Mouse (Mus musculus): ENCODE measurements around the gene Clmp. TPM values are rescaled to one million over a fixed set of nuclear protein-coding genes. Genes with fewer than 3 reads are reported as not detected.

Gene Clmp
- total and polyA plus RNA-seq, 3 experiments: 2.8 to 5.5 (median 4.4) TPM

DNA sequence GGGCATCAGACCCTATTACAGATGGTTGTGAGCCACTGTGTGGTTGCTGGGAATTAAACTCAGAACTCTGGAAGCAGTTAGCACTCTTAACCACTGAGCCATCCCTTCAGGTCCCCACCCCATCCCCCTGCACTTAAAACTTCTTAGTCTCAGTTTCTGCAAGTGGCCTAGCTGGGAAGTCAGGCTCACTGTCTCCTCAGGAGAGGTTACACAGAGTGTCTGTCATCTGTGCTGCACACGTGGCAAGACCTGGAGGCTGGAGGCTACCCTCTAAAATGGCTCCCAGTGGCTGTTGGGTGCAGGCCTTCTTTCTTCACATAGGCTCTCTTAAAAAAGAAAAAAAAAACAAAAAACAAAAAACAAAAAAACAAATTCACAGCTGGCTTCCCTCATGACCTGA is 90.3 kb downstream of the Clmp start:
- intact Hi-C loops (cut with DNase I): no loop called here
- no peak for DNase-seq
- 57% methylated on average over 1 of the region's 1 CpGs for WGBS
- no peak overlapping the region for H3K4me3 ChIP-seq
- no peaks in the 10 kb centered on the region for H3K27me3 ChIP-seq (ENCODE audit: control insufficient read depth, insufficient read depth, low read length)
- H3K36me3 ChIP-seq (ENCODE audit: control insufficient read depth, insufficient read depth, low read length): peaks cover 2% of the 10 kb centered on the region
- H3K27ac ChIP-seq: peak overlapping the region; percentile 61
- H3K9ac ChIP-seq (ENCODE audit: low read depth, low read length): no peak overlapping the region
- peaks cover 11% of the 10 kb centered on the region for H3K4me1 ChIP-seq (ENCODE audit: control insufficient read depth, insufficient read depth, low read length)
- TF ChIP-seq POLR2A (IDR thresholded peaks at IDR 0.05; ENCODE audit: insufficient read depth, low read depth, low read length) (no peak), CTCF (IDR thresholded peaks at IDR 0.05) (0 out of 2 replicates have a peak, but pooled peaks have one; percentile 3)
- no peaks in the 10 kb centered on the region for H3K79me2 ChIP-seq (replicated peaks; ENCODE audit: control insufficient read depth, insufficient read depth, low read length)

DNA sequence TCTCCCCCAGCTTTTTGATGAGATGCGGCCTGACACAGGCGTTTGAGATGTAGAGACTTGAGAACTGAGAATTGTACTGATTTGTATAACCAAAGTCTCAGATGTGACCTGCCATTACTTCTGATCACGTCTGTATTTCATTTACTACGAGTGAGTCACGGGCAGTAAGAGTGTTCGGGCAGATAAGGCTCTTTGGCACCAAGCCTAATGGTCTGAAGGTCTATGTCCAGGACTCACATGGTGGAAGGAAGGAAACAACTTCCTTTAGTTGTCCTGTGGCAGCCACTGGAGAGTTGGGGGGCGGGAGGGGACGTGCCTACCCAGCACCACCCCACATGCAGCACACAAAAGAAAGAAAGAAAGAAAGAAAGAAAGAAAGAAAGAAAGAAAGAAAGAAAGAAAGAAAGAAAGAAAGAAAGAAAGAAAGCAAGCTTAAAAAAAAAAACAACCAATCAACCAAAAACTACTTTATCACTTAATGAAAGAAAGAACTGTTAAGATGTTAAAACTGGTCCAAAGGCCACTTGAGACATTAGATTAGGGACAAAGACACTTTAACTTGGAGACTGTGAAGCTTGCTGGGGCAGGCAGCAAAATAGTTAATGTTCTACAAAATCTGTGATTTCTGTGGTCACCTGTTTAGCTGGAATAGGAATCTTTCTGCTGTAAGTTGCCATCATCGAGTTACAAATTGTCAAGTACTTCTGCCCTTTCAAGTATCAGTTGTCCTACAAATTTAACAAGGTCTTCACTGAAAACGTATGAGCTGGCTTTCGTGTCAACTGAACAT is 90.9 kb downstream of the Clmp start:
- peak overlapping the region; percentile 61 for H3K27ac ChIP-seq
- 35% methylated on average over 11 of the region's 11 CpGs for WGBS
- no peaks in the 10 kb centered on the region for H3K27me3 ChIP-seq (ENCODE audit: control insufficient read depth, insufficient read depth, low read length)
- no peak overlapping the region for H3K9ac ChIP-seq (ENCODE audit: low read depth, low read length)
- TF ChIP-seq POLR2A (IDR thresholded peaks at IDR 0.05; ENCODE audit: insufficient read depth, low read depth, low read length): peak; percentile 43; the same call in 1 of the 2 replicates
- no peak for TF ChIP-seq CTCF (IDR thresholded peaks at IDR 0.05)
- TF ChIP-seq EP300 (IDR thresholded peaks at IDR 0.05; ENCODE audit: insufficient read depth, low read depth, low read length): peak; percentile 80
- intact Hi-C loops (cut with DNase I): no loop called here
- peaks cover 13% of the 10 kb centered on the region for H3K4me1 ChIP-seq (ENCODE audit: control insufficient read depth, insufficient read depth, low read length)
- peak in 1 of 2 experiments; percentile 57 for DNase-seq
- peaks cover 3% of the 10 kb centered on the region for H3K36me3 ChIP-seq (ENCODE audit: control insufficient read depth, insufficient read depth, low read length)
- no peak overlapping the region for H3K4me3 ChIP-seq
- H3K79me2 ChIP-seq (replicated peaks; ENCODE audit: control insufficient read depth, insufficient read depth, low read length): no peaks in the 10 kb centered on the region

DNA sequence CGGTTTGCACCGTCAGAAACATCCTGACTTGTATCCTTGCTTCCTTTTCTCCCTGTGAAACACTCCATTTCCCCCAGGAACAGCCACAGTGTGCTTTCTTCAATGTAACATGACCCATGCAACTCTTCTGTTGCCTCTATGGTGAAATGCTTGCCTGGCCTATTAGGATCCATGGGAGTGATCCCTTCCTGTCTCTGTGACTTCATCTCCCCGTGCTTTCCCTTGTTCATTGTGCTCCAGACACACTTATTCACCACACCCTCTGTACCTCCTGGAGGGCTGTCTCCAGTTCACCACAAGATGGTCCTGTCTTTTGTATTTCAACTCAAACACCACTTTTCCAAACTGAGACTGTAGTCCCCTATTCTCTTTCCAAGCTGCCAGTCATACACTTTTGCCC is 94.3 kb downstream of the Clmp start:
- peak overlapping the region; percentile 92 for H3K27ac ChIP-seq

DNA sequence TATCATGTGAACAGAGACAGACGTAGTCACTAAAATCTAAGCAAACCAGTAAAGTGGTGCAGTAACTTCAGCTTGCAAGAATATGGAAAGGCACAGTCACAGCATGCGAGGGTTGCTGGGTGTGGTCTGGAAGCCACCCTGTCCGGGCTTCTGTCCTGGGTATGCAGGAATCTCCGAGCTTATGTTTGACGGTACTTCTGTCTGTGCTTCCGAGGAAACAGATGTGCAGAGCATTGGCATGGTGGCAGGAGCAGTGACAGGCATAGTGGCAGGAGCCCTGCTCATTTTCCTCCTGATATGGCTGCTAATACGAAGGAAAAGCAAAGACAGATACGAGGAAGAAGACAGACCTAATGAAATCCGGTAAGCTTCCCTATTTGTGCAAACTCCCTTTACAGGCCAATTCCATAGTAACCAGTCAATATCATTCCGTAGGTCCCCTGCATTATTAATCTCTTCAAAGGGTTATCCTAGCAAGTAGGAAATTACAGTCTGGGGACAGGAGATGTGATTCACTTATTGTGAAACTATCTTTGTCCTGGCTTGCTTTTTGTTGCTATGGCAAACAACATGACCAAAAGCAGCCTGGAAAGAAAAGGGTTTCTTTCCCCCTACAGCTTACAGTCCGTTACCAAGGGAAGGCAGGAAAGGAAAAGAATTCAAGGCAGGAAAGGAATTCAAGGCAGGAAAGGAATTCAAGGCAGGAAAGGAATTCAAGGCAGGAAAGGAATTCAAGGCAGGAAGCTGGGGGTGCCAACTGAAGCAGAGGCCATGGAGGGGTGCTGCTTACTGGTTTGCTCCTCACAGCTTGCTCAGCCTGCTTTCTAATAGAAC is 95.3 kb downstream of the Clmp start:
- TF ChIP-seq CTCF (IDR thresholded peaks at IDR 0.05): no peak
- no peak for TF ChIP-seq POLR2A (IDR thresholded peaks at IDR 0.05; ENCODE audit: insufficient read depth, low read depth, low read length)
- TF ChIP-seq EP300 (IDR thresholded peaks at IDR 0.05; ENCODE audit: insufficient read depth, low read depth, low read length): no peak
- peak overlapping the region; percentile 92 for H3K27ac ChIP-seq
- no peak overlapping the region for H3K4me3 ChIP-seq
- peaks cover 8% of the 10 kb centered on the region for H3K36me3 ChIP-seq (ENCODE audit: control insufficient read depth, insufficient read depth, low read length)
- intact Hi-C loops (cut with DNase I): loop anchor here (2.0 kb wide), 1 partner anchor 24 kb away; no protein-coding TSS in a partner anchor
- no peaks in the 10 kb centered on the region for H3K79me2 ChIP-seq (replicated peaks; ENCODE audit: control insufficient read depth, insufficient read depth, low read length)
- H3K27me3 ChIP-seq (ENCODE audit: control insufficient read depth, insufficient read depth, low read length): no peaks in the 10 kb centered on the region
- WGBS: 36% methylated on average over 11 of the region's 11 CpGs
- H3K4me1 ChIP-seq (ENCODE audit: control insufficient read depth, insufficient read depth, low read length): peaks cover 16% of the 10 kb centered on the region
- H3K9ac ChIP-seq (ENCODE audit: low read depth, low read length): no peak overlapping the region; the same call in 1 of the 2 replicates
- DNase-seq: no peak

More for the DNA sequence above, 94.3 kb downstream of the Clmp start:
- Histone ChIP-seq H3K4me1 (ENCODE audit: control insufficient read depth, insufficient read depth, low read length) (peaks cover 19% of the 10 kb centered on the region), H3K79me2 (replicated peaks; ENCODE audit: control insufficient read depth, insufficient read depth, low read length) (no peaks in the 10 kb centered on the region), H3K4me3 (no peak overlapping the region), H3K27me3 (ENCODE audit: control insufficient read depth, insufficient read depth, low read length) (no peaks in the 10 kb centered on the region), H3K36me3 (ENCODE audit: control insufficient read depth, insufficient read depth, low read length) (peaks cover 8% of the 10 kb centered on the region), H3K9ac (ENCODE audit: low read depth, low read length) (no peak overlapping the region)
- 47% methylated on average over 3 of the region's 3 CpGs for WGBS
- TF ChIP-seq POLR2A (IDR thresholded peaks at IDR 0.05; ENCODE audit: insufficient read depth, low read depth, low read length): no peak
- no peak for DNase-seq
- intact Hi-C loops (cut with DNase I): loop anchor here (2.0 kb wide), 1 partner anchor 23 kb away; no protein-coding TSS in a partner anchor

DNA sequence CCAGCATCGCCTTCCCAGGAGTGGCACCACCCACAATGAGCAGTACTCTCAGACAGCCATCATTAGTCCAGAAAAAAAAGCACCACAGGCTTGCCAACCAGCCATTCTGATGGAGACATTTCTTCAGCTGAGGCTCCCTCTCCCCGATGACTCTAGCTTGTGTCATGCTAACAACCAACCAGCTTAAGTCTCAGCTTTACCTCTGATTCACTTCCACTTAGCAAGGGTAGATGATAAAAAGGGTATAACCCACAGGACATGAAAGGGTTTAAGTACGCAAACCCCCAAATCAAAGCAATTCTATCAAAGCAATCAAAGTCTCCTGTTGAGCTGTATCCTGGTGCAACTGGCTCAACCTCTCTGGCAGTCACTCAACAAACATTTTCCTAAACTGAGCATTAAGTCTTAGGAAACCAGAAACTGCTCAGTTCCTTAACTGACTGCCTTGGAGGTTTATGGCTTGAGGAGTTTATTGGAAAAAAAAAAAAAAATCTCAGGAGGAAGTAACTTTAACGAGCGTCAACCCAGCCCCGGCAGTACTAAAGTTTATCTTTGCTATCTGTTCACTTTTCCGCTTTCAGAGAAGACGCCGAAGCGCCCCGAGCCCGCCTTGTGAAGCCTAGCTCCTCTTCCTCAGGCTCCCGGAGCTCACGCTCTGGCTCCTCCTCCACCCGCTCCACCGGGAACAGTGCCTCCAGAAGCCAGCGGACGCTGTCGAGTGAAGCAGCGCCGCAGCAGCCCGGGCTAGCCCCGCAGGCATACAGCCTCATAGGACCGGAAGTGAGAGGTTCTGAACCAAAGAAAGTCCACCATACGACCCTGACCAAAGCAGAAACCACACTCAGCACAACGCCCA is 96.2 kb downstream of the Clmp start:
- 24% methylated on average over 26 of the region's 26 CpGs for WGBS
- H3K4me3 ChIP-seq: peak overlapping the region; percentile 40
- H3K27me3 ChIP-seq (ENCODE audit: control insufficient read depth, insufficient read depth, low read length): no peaks in the 10 kb centered on the region
- H3K27ac ChIP-seq: peak overlapping the region; percentile 92
- no peaks in the 10 kb centered on the region for H3K79me2 ChIP-seq (replicated peaks; ENCODE audit: control insufficient read depth, insufficient read depth, low read length)
- H3K36me3 ChIP-seq (ENCODE audit: control insufficient read depth, insufficient read depth, low read length): peaks cover 7% of the 10 kb centered on the region
- DNase-seq: peak; percentile 82 to 84
- intact Hi-C loops (cut with DNase I): loop anchor here (2.0 kb wide), 1 partner anchor 25 kb away; no protein-coding TSS in a partner anchor
- H3K9ac ChIP-seq (ENCODE audit: low read depth, low read length): peak overlapping the region; percentile 14
- H3K4me1 ChIP-seq (ENCODE audit: control insufficient read depth, insufficient read depth, low read length): peaks cover 14% of the 10 kb centered on the region
- TF ChIP-seq POLR2A (IDR thresholded peaks at IDR 0.05; ENCODE audit: insufficient read depth, low read depth, low read length) (peak; percentile 60), EP300 (IDR thresholded peaks at IDR 0.05; ENCODE audit: insufficient read depth, low read depth, low read length) (0 out of 2 replicates have a peak, but pooled peaks have one; percentile 6), CTCF (IDR thresholded peaks at IDR 0.05) (0 out of 2 replicates have a peak, but pooled peaks have one; percentile 12)
